Mouse (Mus musculus): ENCODE results near the gene Actrt2.

The Actrt2 gene

DNA sequence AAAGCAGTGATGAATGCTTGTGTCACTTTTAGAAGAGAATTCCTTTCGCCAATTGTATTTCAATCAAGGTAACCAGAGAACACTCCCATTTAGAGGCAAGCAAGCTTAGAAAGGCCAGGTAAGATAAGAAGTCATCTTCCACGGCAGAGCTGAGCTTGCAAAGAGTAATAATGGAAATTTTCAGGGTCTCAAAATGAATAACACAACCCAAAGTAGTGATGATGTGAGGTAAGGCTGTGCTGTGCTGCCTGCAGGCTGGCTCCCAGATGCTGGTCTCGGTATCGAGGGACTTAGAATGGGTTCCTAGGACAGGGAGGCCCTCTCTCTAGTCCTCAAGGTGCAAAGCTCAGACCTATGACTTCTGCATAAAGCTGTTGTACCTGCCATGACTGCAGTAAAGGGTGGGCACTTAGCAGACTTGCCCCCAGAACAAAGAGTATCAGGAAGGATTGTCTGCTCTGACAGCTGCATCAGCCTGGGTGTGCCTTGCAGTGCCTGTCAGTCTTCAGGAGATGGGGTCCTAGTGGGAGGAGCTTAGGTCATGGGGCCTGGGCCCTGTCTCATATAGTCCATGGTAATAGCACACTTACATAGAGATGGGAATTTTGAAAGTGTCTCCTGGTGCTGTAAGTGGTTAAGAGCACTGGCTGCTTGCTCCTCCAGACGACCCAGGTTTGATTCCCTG is 15.5 kb upstream of the Actrt2 start:
- no peak for DNase-seq (ENCODE audit: low spot score)

DNA sequence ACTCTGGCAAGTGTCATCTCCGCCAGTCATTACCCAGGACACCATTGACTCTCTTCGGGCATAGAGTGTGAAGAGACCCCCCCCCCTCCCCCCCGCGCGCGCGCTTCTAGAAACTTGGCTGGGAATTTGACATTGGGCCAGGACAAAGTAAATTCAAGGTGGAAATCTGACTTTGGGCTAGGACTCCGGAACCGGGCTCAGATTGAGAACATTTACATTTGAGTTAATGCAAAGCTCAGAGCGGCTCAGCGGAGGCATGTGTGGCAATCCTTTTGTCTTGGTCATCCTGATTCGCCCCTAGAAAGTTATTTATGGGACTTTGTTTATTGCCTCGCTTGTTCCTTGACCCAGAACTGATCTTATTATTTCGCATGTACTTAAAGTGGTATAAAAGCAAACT is 14.6 kb upstream of the Actrt2 start:
- DNase-seq (ENCODE audit: low spot score), result no peak

DNA sequence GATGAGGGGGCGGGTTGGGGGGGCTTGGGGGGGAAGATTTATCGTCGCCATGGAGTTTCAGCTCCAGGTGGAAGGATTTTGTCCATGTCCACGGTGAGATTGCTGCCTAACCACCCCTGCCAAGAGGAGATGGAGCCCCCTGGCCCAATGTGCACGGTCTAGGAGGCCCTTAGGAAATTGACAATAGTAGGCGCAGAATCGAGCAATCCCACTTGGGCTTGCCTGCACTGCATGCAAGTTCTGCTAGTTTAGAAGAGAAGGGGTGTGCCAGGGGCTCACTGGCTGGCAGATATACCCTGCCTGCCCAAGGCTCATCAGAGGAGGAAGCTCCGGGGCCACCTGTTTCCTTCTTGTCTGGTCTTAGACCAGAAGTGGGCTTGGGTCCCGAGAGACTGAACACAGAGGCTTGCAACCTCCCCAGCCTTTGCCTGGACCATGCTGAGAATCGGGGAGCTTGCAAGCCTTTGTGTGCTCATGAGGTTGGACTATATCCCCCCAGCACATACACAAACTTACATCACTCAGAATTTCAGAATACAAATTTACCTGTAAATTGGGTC is 7.9 kb upstream of the Actrt2 start:
- DNase-seq (ENCODE audit: low spot score), result no peak

DNA sequence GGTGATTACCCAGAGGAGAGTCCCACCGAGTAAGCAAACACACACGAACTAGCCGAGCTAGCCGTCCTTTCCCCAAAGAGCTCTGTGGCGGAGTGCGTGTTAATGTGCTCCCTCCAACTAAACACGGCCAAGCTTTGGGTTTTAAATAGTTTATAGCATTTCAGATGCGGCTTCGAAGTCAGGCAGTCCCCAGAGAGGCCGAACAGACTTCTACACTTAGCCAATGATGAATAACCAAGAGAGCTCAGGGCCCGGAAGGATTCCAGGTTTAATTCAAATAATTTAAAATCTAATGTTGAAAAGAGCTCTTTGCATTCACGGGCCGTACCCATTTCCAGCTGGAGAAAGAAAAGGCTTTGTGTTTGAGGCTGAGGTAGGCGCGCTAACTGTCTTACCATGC is 7.3 kb upstream of the Actrt2 start:
- no peak for DNase-seq (ENCODE audit: low spot score)

DNA sequence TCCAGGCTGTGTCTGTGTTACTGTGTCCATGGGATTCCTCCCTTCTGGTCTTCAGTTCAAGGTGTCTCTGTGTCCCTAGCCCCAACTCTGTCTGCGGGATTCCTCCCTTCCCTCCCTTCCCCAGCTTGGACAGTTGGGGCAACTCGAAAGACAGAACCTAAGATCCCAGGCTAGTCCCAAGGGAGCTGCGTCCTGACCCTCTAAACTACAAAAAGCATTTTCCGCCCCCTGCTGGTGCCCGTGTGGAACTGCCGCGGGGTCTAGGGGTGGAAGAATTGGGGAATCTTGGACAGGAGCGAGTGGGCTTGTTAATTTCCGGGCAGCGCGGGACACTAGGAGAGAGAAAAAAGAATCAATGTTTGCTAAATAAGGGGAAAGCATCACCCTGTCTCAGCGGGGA is 6.9 kb upstream of the Actrt2 start:
- DNase-seq (ENCODE audit: low spot score), result peak; percentile 84

DNA sequence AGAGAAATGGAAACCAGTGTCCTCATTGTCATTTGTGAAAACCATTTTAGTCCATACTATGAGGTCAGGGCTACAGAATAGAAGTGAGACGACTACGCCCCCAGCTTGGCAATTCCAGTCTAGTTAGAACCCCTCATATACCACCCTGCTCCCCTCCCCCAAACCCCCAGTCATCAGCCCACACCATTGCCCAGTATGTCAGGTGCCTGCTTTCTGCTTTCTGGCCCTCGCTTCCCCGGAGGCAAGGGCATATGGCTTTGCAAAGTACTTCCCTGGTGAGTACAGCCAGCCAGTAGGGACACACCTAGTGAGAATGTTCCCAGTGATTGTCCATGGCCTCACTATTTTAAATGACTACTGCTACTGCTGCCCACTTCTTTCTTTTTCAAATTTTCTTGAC is 6.3 kb upstream of the Actrt2 start:
- no peak for DNase-seq (ENCODE audit: low spot score)

DNA sequence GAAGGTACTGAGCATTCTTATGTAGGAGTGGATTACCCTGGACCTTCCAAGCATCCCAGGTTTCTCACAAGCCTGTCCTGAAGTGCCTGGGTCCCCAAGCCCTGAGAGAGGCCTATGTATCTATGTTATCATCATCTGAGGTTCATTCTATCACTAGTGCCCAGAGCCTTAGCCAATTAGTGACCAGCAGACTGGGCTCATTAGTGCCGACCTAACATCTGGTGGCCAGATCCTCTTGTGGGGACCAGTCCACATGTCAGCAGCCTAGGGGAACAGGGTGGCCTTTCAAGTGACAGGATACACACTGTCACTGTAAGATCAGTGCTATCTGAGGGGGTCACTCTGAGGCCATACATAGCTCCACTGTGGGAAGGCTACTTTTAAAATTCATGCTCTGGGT is 4.4 kb upstream of the Actrt2 start:
- DNase-seq (ENCODE audit: low spot score), result peak; percentile 54

DNA sequence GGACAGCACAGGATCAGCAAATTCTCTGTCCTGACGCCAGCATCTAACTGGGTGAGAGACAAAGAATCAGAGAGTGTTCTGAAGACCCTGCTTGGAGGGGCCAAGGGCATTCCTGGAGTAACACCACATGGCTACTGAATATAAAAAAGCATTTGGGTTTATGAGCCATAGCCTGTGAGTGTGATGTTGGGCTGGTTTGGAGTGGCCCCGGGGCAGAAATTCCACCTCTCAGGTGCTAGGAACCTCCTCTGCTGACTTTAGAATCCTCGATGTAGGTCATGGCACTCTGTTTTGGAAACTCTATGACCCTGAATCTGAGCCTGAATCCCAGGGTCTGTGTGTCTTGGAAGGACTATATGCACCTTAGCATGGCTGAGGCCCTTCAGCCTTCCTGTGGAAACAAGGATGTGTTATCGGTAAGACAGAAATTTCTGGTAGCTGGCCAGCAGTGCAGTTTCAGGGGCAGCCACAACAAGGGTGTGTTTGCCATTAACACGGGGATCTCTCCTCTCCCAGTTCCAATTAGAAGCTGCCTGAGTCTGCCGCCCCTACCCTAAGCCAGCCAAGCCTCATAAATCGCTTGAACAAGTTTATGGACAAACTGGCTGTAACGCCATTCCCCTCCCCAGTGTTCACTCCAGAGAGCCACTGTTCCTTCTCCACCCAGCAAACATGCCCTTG is 3.7 kb upstream of the Actrt2 start:
- no peak for DNase-seq (ENCODE audit: low spot score)

DNA sequence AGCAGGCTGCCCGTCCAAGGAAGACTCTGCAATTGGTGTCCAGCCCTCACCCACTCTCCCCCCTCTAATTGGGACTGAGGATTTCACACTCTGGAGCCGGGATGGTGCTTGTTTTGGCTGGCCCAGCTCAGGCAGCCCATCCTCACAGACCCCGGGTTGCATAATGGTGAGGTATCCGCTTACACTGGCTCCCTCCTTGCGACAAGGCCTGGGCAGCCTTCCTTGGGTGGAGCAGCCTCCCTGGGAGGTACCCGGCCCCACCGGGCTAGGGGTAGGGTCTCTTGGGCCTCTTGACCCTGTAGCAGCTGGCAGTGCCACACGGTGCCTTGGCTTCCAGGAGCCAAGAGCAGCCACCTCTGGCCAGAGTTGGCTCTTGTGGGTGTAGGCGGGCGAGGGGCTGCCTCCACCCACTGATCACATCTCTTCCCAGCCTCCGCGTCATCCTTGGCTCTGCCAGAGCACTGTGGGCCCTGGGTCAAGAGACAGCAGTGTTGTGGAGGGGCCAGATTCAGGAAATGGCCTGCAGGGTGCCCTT is 4.9 kb downstream of the Actrt2 start:
- no peak for DNase-seq (ENCODE audit: low spot score)

DNA sequence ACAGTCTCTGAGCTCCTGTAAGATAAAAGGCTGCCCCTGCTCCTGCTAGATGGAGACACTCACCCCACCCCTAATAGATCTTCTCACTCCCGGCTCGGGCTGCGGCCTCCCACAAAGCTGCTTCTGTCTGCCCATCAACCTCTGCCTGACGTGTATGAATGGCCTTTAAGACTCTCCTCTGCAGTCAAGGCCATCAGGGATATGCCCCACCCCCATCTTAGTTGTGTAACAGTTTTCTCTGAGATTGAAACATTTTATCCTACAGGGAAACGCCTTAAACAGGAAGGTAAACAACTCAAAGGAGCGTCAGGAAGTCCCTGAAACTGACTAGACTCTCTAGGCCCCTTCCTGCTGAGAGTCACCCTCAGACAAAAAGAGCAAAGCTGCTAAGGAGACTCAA is 6.4 kb downstream of the Actrt2 start:
- DNase-seq (ENCODE audit: low spot score), result no peak

DNA sequence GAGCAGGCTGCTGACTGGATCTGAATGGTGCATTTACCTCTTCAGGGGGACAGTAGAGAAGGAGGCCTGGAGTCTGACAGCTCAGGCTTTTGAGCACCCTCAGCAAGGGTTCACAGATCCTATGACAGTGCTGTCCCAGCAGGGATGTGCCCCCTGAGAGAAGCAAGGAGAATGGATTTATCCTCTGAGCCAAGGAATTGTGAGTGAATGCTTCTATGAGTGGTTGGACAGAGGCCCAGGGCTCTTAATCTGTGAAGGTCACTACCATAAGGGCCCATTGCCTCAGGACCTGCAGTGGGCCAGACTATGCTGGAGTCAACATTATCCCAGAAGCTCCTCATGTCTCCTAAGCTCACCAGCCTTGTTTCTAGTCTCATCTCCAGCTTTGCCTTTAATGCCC is 7.6 kb downstream of the Actrt2 start:
- DNase-seq (ENCODE audit: low spot score), result no peak

DNA sequence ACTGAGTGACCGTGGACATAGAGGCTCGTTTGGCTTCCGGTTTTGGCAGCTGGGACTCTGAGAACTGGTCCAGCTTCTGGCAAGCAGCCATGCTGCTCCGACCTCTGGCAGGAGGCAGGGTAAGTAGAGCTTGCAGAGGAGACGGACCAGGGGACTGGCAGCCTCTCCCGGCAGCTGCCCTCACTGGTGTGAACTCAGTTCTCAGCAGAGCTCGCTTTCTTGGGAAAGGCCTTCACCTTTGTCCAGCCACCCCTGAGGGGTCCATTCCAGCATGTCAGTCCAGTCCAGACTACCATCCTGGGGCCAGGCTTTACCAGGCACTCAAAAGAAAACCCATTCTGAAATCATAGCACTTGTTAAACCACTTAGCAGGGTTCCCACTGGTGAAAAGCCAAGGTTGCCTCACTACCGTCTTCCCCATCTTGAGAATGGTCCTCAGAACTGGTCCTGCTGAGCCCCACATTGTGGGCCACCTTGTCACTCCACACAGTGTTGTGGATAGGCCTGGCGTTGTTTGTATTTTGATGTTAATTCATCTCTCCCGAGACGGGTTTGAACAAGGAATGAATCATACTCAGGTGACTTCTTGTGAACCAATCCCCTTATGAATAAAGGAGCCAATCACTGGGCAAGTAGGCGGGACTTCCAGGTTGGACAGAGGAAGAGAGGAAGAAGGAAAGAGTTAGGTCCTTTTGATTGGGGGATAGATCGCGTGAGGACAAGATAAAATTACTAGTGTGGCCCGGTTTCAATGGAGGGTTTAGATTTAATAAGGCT is 12.3 kb downstream of the Actrt2 start:
- DNase-seq (ENCODE audit: low spot score), result no peak

DNA sequence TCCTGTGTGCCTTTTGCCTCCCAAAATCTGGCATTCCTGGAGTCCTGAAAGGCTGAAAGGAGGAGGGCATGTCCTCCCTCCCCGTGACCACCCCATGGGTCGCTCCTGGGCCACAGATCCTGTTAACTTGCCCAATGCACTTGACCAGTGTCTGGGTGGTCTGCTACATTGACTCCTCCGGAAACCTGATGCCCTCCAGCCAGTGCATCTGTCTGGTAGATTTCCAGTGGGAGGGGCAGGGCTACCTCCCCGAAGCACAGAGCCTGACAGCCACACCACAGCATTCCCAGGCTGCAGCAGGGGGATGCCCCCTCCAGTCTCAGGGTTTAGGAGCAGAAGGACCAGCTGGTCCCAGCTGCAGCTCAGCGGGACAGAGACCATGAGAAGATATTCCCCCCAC is 15.2 kb downstream of the Actrt2 start:
- DNase-seq (ENCODE audit: low spot score), result peak; percentile 68

DNA sequence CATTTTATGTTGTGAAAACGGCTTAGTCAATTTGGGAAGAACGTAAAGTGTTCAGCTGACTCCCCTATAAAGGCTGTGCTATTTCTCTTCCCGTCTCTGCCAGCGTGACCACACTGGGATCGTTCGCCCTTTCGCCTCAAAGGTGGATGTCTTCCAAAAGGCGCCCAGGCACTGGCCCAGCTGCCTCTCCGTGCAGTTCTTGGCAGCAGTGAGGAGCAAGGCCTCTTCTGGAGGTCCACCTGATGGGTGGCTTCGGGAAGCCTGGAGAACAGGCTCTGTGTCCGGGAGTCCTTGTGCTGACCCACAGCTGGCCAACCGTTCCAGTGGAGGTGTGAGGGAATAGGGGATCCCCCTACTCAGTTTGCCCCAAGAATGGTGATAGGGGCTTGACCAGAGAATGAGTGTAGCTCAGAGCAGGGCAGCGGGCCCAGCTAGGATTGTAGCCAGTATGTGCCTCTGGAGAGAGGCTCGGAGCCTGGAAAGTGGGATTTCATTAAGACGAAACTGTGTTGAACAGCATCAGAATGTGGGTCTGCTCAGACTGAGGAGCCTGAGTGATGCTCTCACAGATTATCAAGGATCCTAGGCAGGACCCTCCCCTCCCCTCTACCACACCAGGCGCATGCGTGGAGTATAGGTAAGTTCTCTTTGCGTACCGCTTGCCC is 18.5 kb downstream of the Actrt2 start:
- no peak for DNase-seq (ENCODE audit: low spot score)

DNA sequence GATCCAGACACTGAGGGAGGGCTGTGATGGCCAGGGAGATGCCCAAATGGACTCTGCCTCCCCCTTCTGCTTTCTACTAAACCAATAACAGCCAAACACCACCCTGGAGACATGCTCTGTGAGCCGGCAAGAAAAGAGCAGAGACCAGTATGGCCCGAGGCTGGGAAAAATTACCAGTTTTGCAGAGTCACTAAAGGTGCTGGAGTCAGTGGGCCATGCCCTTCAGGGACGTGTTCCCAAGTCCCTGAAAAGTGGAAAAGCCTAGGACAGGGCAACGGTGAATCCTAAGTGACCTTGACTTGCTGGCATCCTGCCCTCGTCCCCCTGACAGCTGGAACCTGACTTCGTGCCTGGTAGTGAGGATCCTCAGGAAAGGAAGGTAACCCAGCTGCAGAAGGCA is 25.2 kb downstream of the Actrt2 start:
- no peak for DNase-seq (ENCODE audit: low spot score)

DNA sequence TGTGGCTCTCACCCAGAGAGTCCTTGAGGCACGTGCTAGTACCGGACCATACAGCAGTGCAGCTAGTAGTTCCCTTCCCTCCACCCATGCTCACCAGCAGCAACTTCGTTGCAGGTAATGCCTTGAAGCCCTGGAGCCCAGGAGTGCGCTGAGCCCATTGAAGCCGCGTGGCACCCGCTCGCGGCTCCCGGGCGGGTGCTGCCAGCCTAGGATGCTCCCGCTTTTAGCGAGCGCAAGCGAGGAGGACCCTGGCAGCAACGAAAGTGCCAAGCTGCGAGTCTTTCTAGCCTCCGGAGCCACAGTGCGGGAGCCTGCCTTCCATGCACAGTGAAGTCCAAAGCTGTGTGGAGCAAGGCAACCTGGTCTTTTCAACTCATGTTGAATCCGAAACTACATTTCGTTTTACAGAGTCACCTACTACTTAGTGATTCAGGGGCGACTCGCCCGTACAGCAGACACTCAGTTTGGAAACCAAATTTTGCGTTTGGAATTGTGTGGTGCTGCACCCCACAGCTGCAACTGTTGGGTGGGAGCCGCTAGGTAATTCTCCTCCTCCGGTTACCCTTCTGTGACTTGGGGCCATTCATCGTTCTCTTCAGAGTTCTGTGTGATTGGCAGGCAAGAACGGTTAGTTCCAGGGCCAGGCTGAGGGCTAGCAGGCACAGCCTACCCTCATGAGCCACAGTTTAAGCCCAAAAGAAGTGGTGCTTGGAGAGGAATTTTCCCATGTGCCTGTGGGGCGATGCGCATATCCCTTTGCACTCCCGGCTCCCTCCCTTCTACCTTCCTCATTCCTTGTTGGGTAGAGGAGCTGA is 26.2 kb downstream of the Actrt2 start:
- peak; percentile 66 for DNase-seq (ENCODE audit: low spot score)

DNA sequence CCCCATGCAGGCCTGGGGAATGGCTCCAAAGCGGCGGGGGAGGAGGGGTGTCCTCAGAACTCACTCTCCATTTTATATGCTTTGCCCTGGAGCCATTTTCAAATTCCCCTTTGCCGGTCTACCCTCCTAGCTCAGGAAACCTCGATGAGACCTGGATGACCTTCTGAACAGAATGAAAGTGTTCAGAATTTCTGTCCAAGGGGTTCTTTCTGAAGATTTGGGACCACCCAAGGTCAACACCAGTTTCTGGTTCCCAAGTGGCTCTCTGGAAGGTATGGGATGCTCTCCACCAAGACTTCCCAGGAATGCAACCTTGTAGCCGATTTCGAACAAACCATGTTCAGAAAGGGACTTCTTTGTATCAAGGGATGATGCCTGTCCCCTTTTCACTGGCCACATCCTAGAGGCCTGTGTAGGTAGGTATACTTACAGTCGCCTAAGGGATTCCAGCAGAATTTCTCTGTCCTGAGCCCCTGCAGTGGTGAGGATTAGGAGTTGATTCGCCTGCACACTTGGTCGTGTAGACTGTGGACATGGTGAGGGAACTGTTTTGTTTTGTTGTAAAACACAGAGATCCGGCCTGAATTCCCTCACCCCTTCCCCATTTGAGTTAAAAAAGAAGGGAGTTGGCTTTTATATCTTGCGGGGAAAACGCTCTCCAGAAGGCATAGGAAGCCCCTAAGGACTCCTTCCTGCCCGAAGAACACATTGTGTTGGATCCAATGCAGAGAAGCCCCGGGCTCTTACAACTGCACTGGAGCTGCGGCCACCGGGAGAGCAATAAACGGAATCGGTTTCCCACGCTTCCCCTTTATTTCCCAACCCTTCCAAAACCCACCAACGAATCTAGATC is 27.0 kb downstream of the Actrt2 start:
- no peak for DNase-seq (ENCODE audit: low spot score)

DNA sequence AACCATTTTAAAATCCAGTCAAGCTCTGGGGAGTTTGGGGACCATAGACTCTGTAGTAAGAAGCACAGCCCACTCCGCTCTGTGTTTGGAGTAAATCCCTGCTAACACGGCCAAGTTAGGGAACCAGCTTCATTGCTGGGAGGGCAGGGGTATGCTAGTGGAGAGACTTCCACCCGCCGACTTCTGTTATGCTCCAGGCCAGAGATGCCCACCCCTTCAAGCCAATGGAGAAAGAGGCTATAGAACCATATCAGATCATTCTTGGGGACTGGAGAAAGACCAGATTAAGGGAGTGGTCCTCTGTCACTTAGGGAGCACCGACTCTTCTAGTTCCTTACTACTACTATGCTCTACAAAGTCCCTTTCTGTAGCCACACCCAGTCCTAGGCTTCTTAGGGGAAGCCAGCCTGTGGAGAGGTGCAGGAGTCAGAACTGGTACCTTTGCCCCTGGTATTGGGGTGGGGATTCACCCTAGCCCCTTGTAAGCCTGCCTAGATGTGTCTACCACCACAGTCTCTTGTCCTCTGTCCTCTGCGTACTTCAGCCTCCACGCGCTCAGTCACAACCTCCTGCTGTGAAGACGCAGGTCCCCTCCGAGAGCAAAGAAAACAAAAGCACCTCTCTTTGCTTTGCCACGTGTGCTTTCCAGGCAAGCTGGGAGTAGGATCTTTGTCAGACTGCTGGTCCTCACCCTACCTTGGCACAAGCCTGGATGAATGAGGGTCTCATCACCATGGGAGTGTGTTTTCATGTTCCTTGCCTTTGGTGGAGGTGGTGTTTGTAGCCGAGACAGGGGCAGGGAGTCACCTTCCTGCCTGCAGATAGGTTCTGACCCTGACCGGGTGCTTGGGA is 27.9 kb downstream of the Actrt2 start:
- DNase-seq (ENCODE audit: low spot score), result no peak

DNA sequence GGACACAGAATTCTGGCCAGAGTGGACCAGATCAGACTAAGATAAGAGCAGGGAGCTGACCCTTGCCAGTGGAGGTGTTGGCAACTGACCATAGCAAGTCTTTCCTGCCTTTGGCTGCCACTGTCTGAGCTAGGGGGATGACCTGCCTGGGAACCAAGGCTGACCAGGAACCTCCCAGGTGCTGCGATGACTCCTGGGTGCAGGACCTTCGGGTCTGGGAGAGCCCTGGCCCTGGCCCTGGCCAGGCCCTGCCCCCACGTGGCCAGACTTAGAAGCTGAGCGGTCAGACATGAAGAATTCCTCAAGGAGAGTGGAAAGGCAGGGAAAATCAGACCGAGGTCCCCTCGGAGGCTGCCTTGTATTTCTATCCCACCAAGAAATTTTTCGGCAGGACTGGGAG is 28.5 kb downstream of the Actrt2 start:
- peak; percentile 74 for DNase-seq (ENCODE audit: low spot score)
